Mouse (Mus musculus) liver, postnatal 0 days (tissue): ENCODE measurements around the gene Hist1h2bh.
"Not testable (repeated sequence)": the region's sequence is repeated elsewhere in the genome, so short reads cannot be mapped to it uniquely, and the experiment has no call there.

Experiments
- CTCF ChIP-seq: sonication (generic); IDR thresholded peaks from 2 replicates; pipeline ENCODE4 v1.5.1; 2016; ENCODE audit warnings: antibody characterized with exemption, low read depth
- EP300 ChIP-seq: IDR thresholded peaks from 2 replicates; pipeline ENCODE4 v1.6.1; 2016; ENCODE audit warnings: antibody characterized with exemption, low read depth, mild to moderate bottlenecking

DNA sequence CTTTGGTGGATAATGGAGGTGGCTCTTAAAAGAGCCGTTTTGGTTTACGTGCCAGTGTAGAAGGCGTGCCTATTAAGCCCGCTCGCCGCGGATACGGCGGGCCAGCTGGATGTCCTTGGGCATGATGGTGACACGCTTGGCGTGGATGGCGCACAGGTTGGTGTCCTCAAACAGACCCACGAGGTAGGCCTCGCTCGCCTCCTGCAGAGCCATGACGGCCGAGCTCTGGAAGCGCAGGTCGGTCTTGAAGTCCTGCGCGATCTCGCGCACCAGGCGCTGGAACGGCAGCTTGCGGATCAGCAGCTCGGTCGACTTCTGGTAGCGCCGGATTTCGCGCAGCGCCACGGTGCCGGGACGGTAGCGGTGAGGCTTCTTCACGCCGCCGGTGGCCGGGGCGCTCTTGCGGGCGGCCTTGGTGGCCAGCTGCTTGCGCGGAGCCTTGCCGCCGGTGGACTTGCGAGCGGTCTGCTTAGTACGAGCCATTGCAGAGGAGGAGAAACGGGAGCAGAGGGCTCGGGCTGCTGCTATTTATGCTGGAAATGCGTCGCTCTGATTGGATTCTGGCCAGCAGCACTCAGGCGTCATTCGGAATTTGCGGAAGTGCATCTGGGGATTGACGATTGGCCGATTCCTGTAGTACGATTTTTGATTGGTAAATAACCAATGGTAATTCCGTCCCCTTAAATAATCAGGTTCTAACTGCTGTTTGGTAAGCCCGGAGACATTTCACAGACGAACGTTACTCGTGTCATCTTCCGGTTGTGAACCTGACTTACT, 18.9 kb upstream of the Hist1h2bh start, which contains the start of gene Hist1h3e:
- TF ChIP-seq CTCF = not testable (repeated sequence)
- peak; percentile 80; the same call in 1 of the 2 replicates for TF ChIP-seq EP300
